Comparison of ENCODE assay signal across 8 mouse cellular contexts in genomic region chr4:126468285-126468901, GRCm38 (mm10). TPM values are rescaled to one million over a fixed set of nuclear protein-coding genes. Genes with fewer than 3 reads are reported as not detected.
DNase-seq lines count a peak whose midpoint lies in the region; ATAC-seq lines count a peak whose summit lies in the region.

Ago1 (minus strand) TSS chr4:126468583.

- peak within 1 kb of the TSS; percentile 64 for H3K4me2 ChIP-seq in intestine, embryonic 14.5 days (ENCODE audit: low read length)

- H3K27ac ChIP-seq in intestine, embryonic 14.5 days (ENCODE audit: low read depth) = peak within 1 kb of the TSS; percentile 80

- H3K4me1 ChIP-seq in intestine, embryonic 14.5 days (replicated peaks; ENCODE audit: control insufficient read depth, insufficient read depth, low read length) = peaks cover 36% of the 10 kb centered on the region

- intact Hi-C loops in left cerebral cortex, postnatal 14 days (cut with DNase I) = no loop called here

- under 1% methylated on average over 55 of the region's 55 CpGs for whole genome bisulfite sequencing in intestine, embryonic 14.5 days

- peak within 1 kb of the TSS; percentile 91 for H3K4me3 ChIP-seq in intestine, embryonic 14.5 days (ENCODE audit: low read depth, low read length)

- no peaks in the 10 kb centered on the region for H3K9me3 ChIP-seq in intestine, embryonic 14.5 days (ENCODE audit: control insufficient read depth, low read length)

- ATAC-seq in intestine, embryonic 14.5 days (replicated peaks; ENCODE audit: low FRiP score, low TSS enrichment, low read depth) = peak; percentile 88

- peak within 1 kb of the TSS; percentile 91 for H3K9ac ChIP-seq in intestine, embryonic 14.5 days (ENCODE audit: low read length)

- peak; percentile 96 to 98 for DNase-seq in adrenal gland, adult (ENCODE audit: inconsistent age in 2 of 2, low spot score in 1 of 2)
- peak; percentile 97 for DNase-seq in embryo, embryonic 10.5 days (ENCODE audit: low spot score)
- peak; percentile 95 for DNase-seq in gastrocnemius, postnatal 25 days
- peak; percentile 96 for DNase-seq in intestine, embryonic 14.5 days (ENCODE audit: low spot score)
- peak; percentile 95 to 96 for DNase-seq in left cerebral cortex, postnatal 14 days (ENCODE audit: low spot score in 2 of 2)
- DNase-seq in mesoderm, embryonic 11.5 days (ENCODE audit: low read depth, low spot score) = peak; percentile 97
- peak; percentile 90 to 91 for DNase-seq in right cerebral cortex, postnatal 36 days (ENCODE audit: low spot score in 2 of 2)
- peak; percentile 93 for DNase-seq in yolk sac, embryonic 10.5 days (ENCODE audit: low spot score)

- no peaks in the 10 kb centered on the region for H3K36me3 ChIP-seq in intestine, embryonic 14.5 days (ENCODE audit: control insufficient read depth, insufficient read depth, low read length)

- H3K27me3 ChIP-seq in intestine, embryonic 14.5 days (replicated peaks; ENCODE audit: control insufficient read depth, insufficient read depth, low read length) = no peaks in the 10 kb centered on the region

RNA-seq across cellular contexts. Expression of gene Ago1, which starts in this region (rescaled TPM):
- total RNA-seq in gastrocnemius, postnatal 25 days (2021) = 1 to 10 TPM; 5.6 to 6.8 TPM
- 8.0 and 8.9 TPM in 2 replicates for polyA plus RNA-seq in intestine, embryonic 14.5 days (2014; fragmentation: Nextera tagmentation; extraction: Ambion mirVana)
- 10 to 100 TPM; 49.4 to 52.1 TPM for total RNA-seq in left cerebral cortex, postnatal 14 days (2021)

Comparison
In these comparisons a context has a peak if more than half of its experiments do, and no peak if none do; other contexts are left out.
1. Peak in every context shown above with its lines: DNase-seq, ATAC-seq, H3K4me3 ChIP-seq and H3K27ac ChIP-seq.
2. RNA of gene Ago1 (total RNA-seq): 49.4 to 52.1 TPM in left cerebral cortex, postnatal 14 days; 5.6 to 6.8 TPM in gastrocnemius, postnatal 25 days; every median in the first group is over 4 times any median in the second.